Mouse (Mus musculus) liver, adult 2 months (tissue): Measurements from ENCODE around the gene Arhgef28. TPM values are rescaled to one million over a fixed set of nuclear protein-coding genes. Genes with fewer than 3 reads are reported as not detected.
"Not testable (repeated sequence)": the region's sequence is repeated elsewhere in the genome, so short reads cannot be mapped to it uniquely, and the experiment has no call there.

Experiments used
- DNase-seq: peaks from one replicate; pipeline ENCODE4 v3.0.0-alpha.2; 2011; ENCODE audit warnings: low read depth, low spot score; ENCODE audit errors: extremely low read depth
- H3K27ac ChIP-seq: fragments of 200-500 bp; replicated peaks from 2 replicates; pipeline ENCODE4 v1.5.1; 2012; ENCODE audit warnings: low read depth, mild to moderate bottlenecking, control low read depth, inconsistent platforms, low read length; ENCODE audit not compliant: insufficient read depth
- H3K27me3 ChIP-seq: fragments of 200-500 bp; 2 replicates; pipeline ENCODE4 v1.6.1; 2012; ENCODE audit warnings: mild to moderate bottlenecking, moderate library complexity, low read length, inconsistent platforms; ENCODE audit not compliant: control insufficient read depth, insufficient read depth
- H3K36me3 ChIP-seq: fragments of 200-500 bp; 2 replicates; pipeline ENCODE4 v1.6.1; 2012; ENCODE audit warnings: low read length, inconsistent platforms; ENCODE audit not compliant: control insufficient read depth, insufficient read depth
- H3K4me1 ChIP-seq: fragments of 200-500 bp; 2 replicates; pipeline ENCODE4 v1.6.1; 2011; ENCODE audit warnings: low read length; ENCODE audit not compliant: control insufficient read depth, insufficient read depth
- H3K4me3 ChIP-seq: fragments of 200-500 bp; 2 replicates; pipeline ENCODE4 v1.5.1; 2011; ENCODE audit warnings: low read depth, mild to moderate bottlenecking, control low read depth, low read length, moderate library complexity; ENCODE audit not compliant: insufficient read depth
- H3K79me2 ChIP-seq: fragments of 200-500 bp; 2 replicates; pipeline ENCODE4 v1.6.1; 2012; ENCODE audit warnings: inconsistent platforms, mild to moderate bottlenecking, low read length, moderate library complexity; ENCODE audit not compliant: control insufficient read depth, insufficient read depth
- H3K9ac ChIP-seq: fragments of 200-500 bp; 2 replicates; pipeline ENCODE4 v1.6.1; 2012; ENCODE audit warnings: low read depth, mild to moderate bottlenecking, control low read depth, inconsistent platforms, low read length
- CTCF ChIP-seq: fragments of 200-500 bp; IDR thresholded peaks from 2 replicates; pipeline ENCODE4 v1.5.1; 2011; ENCODE audit warnings: low read depth, low read length, control low read depth
- POLR2A ChIP-seq: fragments of 200-500 bp; IDR thresholded peaks from 2 replicates; pipeline ENCODE4 v1.6.1; 2011; ENCODE audit warnings: low read length, control low read depth; ENCODE audit not compliant: insufficient read depth; ENCODE audit errors: extremely low read depth
- WGBS: fragments of 180-500 bp; shearing (Covaris S2); methylation state at CpG from one replicate; pipeline ENCODE4 v1.1.7; 2018; 5-methylcytosine and 5-hydroxymethylcytosine counted together
- polyA plus RNA-seq: library from polyadenylated mRNA; depleted of rRNA; stranded (reverse); fragments of >200 nt; gene quantifications from 2 replicates; pipeline ENCODE4 v1.2.3, GENCODE M21; 2012
- total RNA-seq: library from RNA; depleted of rRNA; stranded (reverse); fragments of >200 nt; gene quantifications from 2 replicates; pipeline ENCODE4 v1.2.3, GENCODE M21; 2014

Arhgef28 gene
- total and polyA plus RNA-seq, 2 experiments, result 0.20 to 0.37 TPM

- no peak for TF ChIP-seq POLR2A
- TF ChIP-seq CTCF, result no peak
- no peaks in the 10 kb centered on the region for H3K4me1 ChIP-seq
These were observed 93.3 kb downstream of the Arhgef28 start for GRCm38 (mm10) chr13:98112812-98113503.

GRCm38 (mm10) chr13:98111531-98111930 lies 94.7 kb downstream of the Arhgef28 start:
- H3K4me3 ChIP-seq, result no peak overlapping the region
- no peaks in the 10 kb centered on the region for H3K79me2 ChIP-seq
- no peaks in the 10 kb centered on the region for H3K36me3 ChIP-seq
- no peak overlapping the region for H3K27ac ChIP-seq
- no peaks in the 10 kb centered on the region for H3K27me3 ChIP-seq
- TF ChIP-seq CTCF (no peak), POLR2A (no peak)
- no peak overlapping the region for H3K9ac ChIP-seq
- DNase-seq, result no peak
- 94% methylated on average over 5 of the region's 5 CpGs for WGBS
- no peaks in the 10 kb centered on the region for H3K4me1 ChIP-seq

More at GRCm38 (mm10) chr13:98112812-98113503, 93.3 kb downstream of the Arhgef28 start:
- WGBS, result 76% methylated on average over 7 of the region's 7 CpGs
- Histone ChIP-seq H3K36me3 (no peaks in the 10 kb centered on the region), H3K4me3 (no peak overlapping the region), H3K79me2 (no peaks in the 10 kb centered on the region), H3K27ac (no peak overlapping the region), H3K9ac (no peak overlapping the region), H3K27me3 (no peaks in the 10 kb centered on the region)
- DNase-seq, result no peak

GRCm38 (mm10) chr13:98111021-98111420 lies 95.2 kb downstream of the Arhgef28 start:
- H3K27ac ChIP-seq, result no peak overlapping the region
- no peaks in the 10 kb centered on the region for H3K79me2 ChIP-seq
- 60% methylated on average over 2 of the region's 2 CpGs for WGBS
- H3K9ac ChIP-seq, result no peak overlapping the region
- no peak for TF ChIP-seq POLR2A
- TF ChIP-seq CTCF, result no peak
- H3K36me3 ChIP-seq, result no peaks in the 10 kb centered on the region
- no peaks in the 10 kb centered on the region for H3K27me3 ChIP-seq
- H3K4me1 ChIP-seq, result no peaks in the 10 kb centered on the region
- H3K4me3 ChIP-seq, result no peak overlapping the region
- no peak for DNase-seq

- H3K79me2 ChIP-seq, H3K36me3 ChIP-seq, H3K27ac ChIP-seq, H3K9ac ChIP-seq, H3K27me3 ChIP-seq, DNase-seq, H3K4me1 ChIP-seq, H3K4me3 ChIP-seq: not testable (repeated sequence)
- WGBS, result 86% methylated on average over 3 of the region's 3 CpGs
These were observed 97.8 kb downstream of the Arhgef28 start for GRCm38 (mm10) chr13:98108481-98108880.

GRCm38 (mm10) chr13:98107621-98108020 lies 98.6 kb downstream of the Arhgef28 start:
- TF ChIP-seq POLR2A (no peak), CTCF (no peak)
- 78% methylated on average over 2 of the region's 2 CpGs for WGBS
- DNase-seq, result no peak
- H3K4me1 ChIP-seq, result no peaks in the 10 kb centered on the region
- no peak overlapping the region for H3K27ac ChIP-seq
- H3K79me2 ChIP-seq, result no peaks in the 10 kb centered on the region
- H3K9ac ChIP-seq, result no peak overlapping the region
- no peak overlapping the region for H3K4me3 ChIP-seq
- no peaks in the 10 kb centered on the region for H3K27me3 ChIP-seq
- H3K36me3 ChIP-seq, result no peaks in the 10 kb centered on the region

- no peaks in the 10 kb centered on the region for H3K79me2 ChIP-seq
- 75% methylated on average over 4 of the region's 4 CpGs for WGBS
- TF ChIP-seq CTCF, result no peak
- no peak for TF ChIP-seq POLR2A
- H3K9ac ChIP-seq, result no peak overlapping the region
- H3K4me1 ChIP-seq, result peaks cover 4% of the 10 kb centered on the region; the same call in 1 of the 2 replicates
- H3K4me3 ChIP-seq, result no peak overlapping the region
- no peak overlapping the region for H3K27ac ChIP-seq
- no peaks in the 10 kb centered on the region for H3K36me3 ChIP-seq
- H3K27me3 ChIP-seq, result no peaks in the 10 kb centered on the region
- no peak for DNase-seq
These were observed 110.3 kb downstream of the Arhgef28 start for GRCm38 (mm10) chr13:98095966-98096365.
